Mouse (Mus musculus): ENCODE measurements around the gene Grin3b. TPM values are rescaled to one million over a fixed set of nuclear protein-coding genes. Genes with fewer than 3 reads are reported as not detected.

The Grin3b gene
- total RNA-seq, 1 experiment from 2014 or later, result not detected

GRCm38 (mm10) chr10:79984195-79984816 lies 13.8 kb downstream of the Grin3b start, which contains the start of gene Tmem259:
Tmem259 (minus strand) TSS chr10:79984330.
- peak; percentile 21 for ATAC-seq (replicated peaks; ENCODE audit: insufficient number of reproducible peaks, low FRiP score, low TSS enrichment, poor library complexity, severe bottlenecking)

GRCm38 (mm10) chr10:79984871-79985270 lies 14.4 kb downstream of the Grin3b start:
- peak; percentile 61 for ATAC-seq (replicated peaks; ENCODE audit: insufficient number of reproducible peaks, low FRiP score, low TSS enrichment, poor library complexity, severe bottlenecking)

- ATAC-seq (replicated peaks; ENCODE audit: insufficient number of reproducible peaks, low FRiP score, low TSS enrichment, poor library complexity, severe bottlenecking), result peak; percentile 2; the same call in 1 of the 2 replicates
These were observed 15.1 kb downstream of the Grin3b start for GRCm38 (mm10) chr10:79985334-79986231.

- no peak for ATAC-seq (replicated peaks; ENCODE audit: insufficient number of reproducible peaks, low FRiP score, low TSS enrichment, poor library complexity, severe bottlenecking)
These were observed 15.8 kb downstream of the Grin3b start for GRCm38 (mm10) chr10:79986232-79986878.

GRCm38 (mm10) chr10:79986963-79987362 lies 16.4 kb downstream of the Grin3b start:
- peak; percentile 32 for ATAC-seq (replicated peaks; ENCODE audit: insufficient number of reproducible peaks, low FRiP score, low TSS enrichment, poor library complexity, severe bottlenecking)

GRCm38 (mm10) chr10:79987771-79988505 lies 17.4 kb downstream of the Grin3b start:
- no peak for ATAC-seq (replicated peaks; ENCODE audit: insufficient number of reproducible peaks, low FRiP score, low TSS enrichment, poor library complexity, severe bottlenecking)

- no peak for ATAC-seq (replicated peaks; ENCODE audit: insufficient number of reproducible peaks, low FRiP score, low TSS enrichment, poor library complexity, severe bottlenecking)
These were observed 18.2 kb downstream of the Grin3b start, which contains the start of gene Cnn2 for GRCm38 (mm10) chr10:79988506-79989271. Cnn2 (plus strand) TSS chr10:79988584.

- no peak for ATAC-seq (replicated peaks; ENCODE audit: insufficient number of reproducible peaks, low FRiP score, low TSS enrichment, poor library complexity, severe bottlenecking)
These were observed 18.8 kb downstream of the Grin3b start for GRCm38 (mm10) chr10:79989272-79989786.

- no peak for ATAC-seq (replicated peaks; ENCODE audit: insufficient number of reproducible peaks, low FRiP score, low TSS enrichment, poor library complexity, severe bottlenecking)
These were observed 19.4 kb downstream of the Grin3b start for GRCm38 (mm10) chr10:79989870-79990269.

- no peak for ATAC-seq (replicated peaks; ENCODE audit: insufficient number of reproducible peaks, low FRiP score, low TSS enrichment, poor library complexity, severe bottlenecking)
These were observed 20.6 kb downstream of the Grin3b start for GRCm38 (mm10) chr10:79991099-79991498.

GRCm38 (mm10) chr10:79991548-79991947 lies 21.0 kb downstream of the Grin3b start:
- ATAC-seq (replicated peaks; ENCODE audit: insufficient number of reproducible peaks, low FRiP score, low TSS enrichment, poor library complexity, severe bottlenecking), result no peak

- 0 out of 2 replicates have a peak, but pooled peaks have one; percentile 14 for ATAC-seq (replicated peaks; ENCODE audit: insufficient number of reproducible peaks, low FRiP score, low TSS enrichment, poor library complexity, severe bottlenecking)
These were observed 24.0 kb downstream of the Grin3b start for GRCm38 (mm10) chr10:79994397-79995115.

GRCm38 (mm10) chr10:79995636-79996035 lies 25.1 kb downstream of the Grin3b start:
- ATAC-seq (replicated peaks; ENCODE audit: insufficient number of reproducible peaks, low FRiP score, low TSS enrichment, poor library complexity, severe bottlenecking), result no peak

GRCm38 (mm10) chr10:79996272-79997033 lies 25.9 kb downstream of the Grin3b start, which contains the start of gene Abca7:
Abca7 (plus strand) TSS chr10:79996494.
- peak; percentile 86 for ATAC-seq (replicated peaks; ENCODE audit: insufficient number of reproducible peaks, low FRiP score, low TSS enrichment, poor library complexity, severe bottlenecking)

- ATAC-seq (replicated peaks; ENCODE audit: insufficient number of reproducible peaks, low FRiP score, low TSS enrichment, poor library complexity, severe bottlenecking), result 0 out of 2 replicates have a peak, but pooled peaks have one; percentile 20
These were observed 26.7 kb downstream of the Grin3b start for GRCm38 (mm10) chr10:79997034-79997760.

GRCm38 (mm10) chr10:79997819-79998218 lies 27.3 kb downstream of the Grin3b start:
- ATAC-seq (replicated peaks; ENCODE audit: insufficient number of reproducible peaks, low FRiP score, low TSS enrichment, poor library complexity, severe bottlenecking), result no peak

Measured in monocyte, adult 5-6 weeks (primary cell).